Mouse (Mus musculus) hindbrain, postnatal 0 days (tissue): ENCODE measurements at regions not wholly inside any gene's neighbourhood (a gene's known extent, or its start where the extent isn't known, plus 50 kb on each side); places are given as distances from the start of the nearest gene placed in this dataset.

Source experiments
- ATAC-seq: fragments of 200-750 bp; cut with Nextera tagmentation; 2 replicates; pipeline ENCODE4 v1.8.0; 2017; ENCODE audit warnings: mild to moderate bottlenecking, moderate TSS enrichment, moderate library complexity
- DNase-seq: peaks from one replicate; pipeline ENCODE4 v3.0.0-alpha.2; 2015; ENCODE audit warnings: low spot score
- H3K27ac ChIP-seq: fragments of 300-500 bp; sonication (generic); 2 replicates; pipeline ENCODE4 v1.5.1; 2014; ENCODE audit warnings: mild to moderate bottlenecking
- H3K27me3 ChIP-seq: fragments of 300-500 bp; sonication (generic); 2 replicates; pipeline ENCODE4 v1.6.1; 2014; ENCODE audit warnings: low read length, mixed read lengths; ENCODE audit not compliant: insufficient read depth
- H3K36me3 ChIP-seq: fragments of 300-500 bp; sonication (generic); 2 replicates; pipeline ENCODE4 v1.6.1; 2014; ENCODE audit warnings: low read length, mixed read lengths; ENCODE audit not compliant: insufficient read depth
- H3K4me1 ChIP-seq: fragments of 300-500 bp; sonication (generic); 2 replicates; pipeline ENCODE4 v1.6.1; 2014; ENCODE audit warnings: antibody characterized with exemption, low read length, mixed read lengths; ENCODE audit not compliant: insufficient read depth
- H3K4me2 ChIP-seq: fragments of 300-500 bp; sonication (generic); 2 replicates; pipeline ENCODE4 v1.6.1; 2014; ENCODE audit warnings: low read depth, mild to moderate bottlenecking, low read length, moderate library complexity, mixed read lengths
- H3K4me3 ChIP-seq: fragments of 300-500 bp; sonication (generic); 2 replicates; pipeline ENCODE4 v1.5.1; 2014; ENCODE audit warnings: low read length
- H3K9ac ChIP-seq: fragments of 300-500 bp; sonication (generic); replicated peaks from 2 replicates; pipeline ENCODE4 v1.6.1; 2014; ENCODE audit warnings: mild to moderate bottlenecking, low read length, moderate library complexity, mixed read lengths
- H3K9me3 ChIP-seq: fragments of 300-500 bp; sonication (generic); 2 replicates; pipeline ENCODE4 v1.6.1; 2016; ENCODE audit warnings: low read length, mixed read lengths
- CTCF ChIP-seq: IDR thresholded peaks from 2 replicates; pipeline ENCODE4 v1.5.1; 2016; ENCODE audit warnings: antibody characterized with exemption, control low read depth, low read depth
- WGBS: fragments of 180-500 bp; shearing (Covaris S2); extraction: QIAGEN DNeasy Blood & Tissue Kit; methylation state at CpG from one replicate; pipeline ENCODE4 v1.1.7; 2014; 5-methylcytosine and 5-hydroxymethylcytosine counted together

DNA sequence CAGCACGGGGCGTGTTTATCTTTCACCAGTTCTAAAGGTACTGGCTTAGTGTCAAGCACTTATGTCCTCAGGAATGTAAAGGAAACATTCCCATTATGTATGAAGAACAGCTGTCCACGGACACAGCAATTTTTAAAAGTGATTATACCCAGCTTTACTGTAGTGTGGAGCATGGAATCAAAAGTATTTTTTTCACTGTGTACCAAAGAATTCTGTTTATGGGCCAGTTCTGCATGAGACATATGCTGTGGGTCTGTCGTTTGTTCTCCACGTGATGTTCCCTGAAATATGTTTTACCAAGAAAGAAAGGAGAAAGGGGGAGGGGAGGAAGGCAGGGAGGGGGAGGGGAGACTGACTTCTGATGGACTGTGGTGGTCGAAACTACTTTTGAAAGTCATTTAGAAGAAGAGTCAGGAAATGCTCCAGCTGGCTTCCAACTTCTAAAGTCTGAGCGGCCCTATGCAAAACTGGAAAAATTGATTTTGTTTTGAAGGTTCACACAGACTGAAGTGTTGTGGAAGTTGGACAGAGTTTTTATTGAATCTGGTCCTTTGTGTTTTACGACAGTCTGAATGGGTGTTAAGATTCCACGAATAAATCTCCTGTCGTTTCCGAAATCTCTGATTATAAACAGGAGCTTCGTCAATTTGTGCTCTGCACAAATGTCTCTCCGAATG, 80.9 kb upstream of the Zeb2 start:
- Histone ChIP-seq H3K27me3 (no peaks in the 10 kb centered on the region), H3K9me3 (no peaks in the 10 kb centered on the region), H3K36me3 (no peaks in the 10 kb centered on the region), H3K9ac (no peak overlapping the region), H3K4me1 (no peaks in the 10 kb centered on the region), H3K4me3 (no peak overlapping the region), H3K4me2 (no peak overlapping the region), H3K27ac (no peak overlapping the region)
- WGBS: 74% methylated on average over 13 of the region's 13 CpGs
- ATAC-seq (no peak), DNase-seq (no peak)
- TF ChIP-seq CTCF: no peak

DNA sequence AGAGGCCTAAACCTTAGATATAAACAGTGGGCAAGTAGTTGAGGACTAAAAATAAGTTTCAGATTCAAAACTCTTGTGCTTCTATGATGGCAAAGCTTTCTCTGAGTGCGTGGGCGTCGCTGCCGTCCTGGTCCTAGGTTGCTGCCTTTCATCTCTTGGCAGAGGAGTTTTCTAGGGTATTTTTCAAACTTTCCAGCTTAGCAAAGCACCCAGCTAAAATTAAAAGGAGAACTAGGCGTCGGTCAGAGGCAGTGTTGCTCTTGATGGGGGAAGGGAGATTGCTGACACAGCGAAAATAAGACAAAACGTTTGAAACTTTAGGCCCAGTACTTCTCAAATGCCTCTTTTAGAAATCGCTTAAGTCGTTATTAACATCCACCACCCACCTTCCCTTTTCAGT, 80.1 kb upstream of the Zeb2 start:
- WGBS: 81% methylated on average over 10 of the region's 10 CpGs
- H3K4me1 ChIP-seq: no peaks in the 10 kb centered on the region
- no peaks in the 10 kb centered on the region for H3K27me3 ChIP-seq
- TF ChIP-seq CTCF: no peak
- ATAC-seq (no peak), DNase-seq (no peak)
- no peak overlapping the region for H3K4me3 ChIP-seq
- H3K9me3 ChIP-seq: no peaks in the 10 kb centered on the region
- no peak overlapping the region for H3K9ac ChIP-seq
- no peak overlapping the region for H3K4me2 ChIP-seq
- H3K36me3 ChIP-seq: no peaks in the 10 kb centered on the region
- H3K27ac ChIP-seq: no peak overlapping the region

GRCm38 (mm10) chr2:45196511-45196910, 79.3 kb upstream of the Zeb2 start:
- no peaks in the 10 kb centered on the region for H3K4me1 ChIP-seq

GRCm38 (mm10) chr2:45194335-45194734, 77.1 kb upstream of the Zeb2 start:
- no peak for ATAC-seq
- TF ChIP-seq CTCF: no peak
- H3K27ac ChIP-seq: no peak overlapping the region
- H3K36me3 ChIP-seq: no peaks in the 10 kb centered on the region
- H3K4me1 ChIP-seq: no peaks in the 10 kb centered on the region
- H3K27me3 ChIP-seq: no peaks in the 10 kb centered on the region
- H3K9me3 ChIP-seq: no peaks in the 10 kb centered on the region
- WGBS: 68% methylated on average over 7 of the region's 7 CpGs
- no peak overlapping the region for H3K4me2 ChIP-seq
- no peak for DNase-seq
- H3K4me3 ChIP-seq: no peak overlapping the region
- no peak overlapping the region for H3K9ac ChIP-seq

More at GRCm38 (mm10) chr2:45196511-45196910, 79.3 kb upstream of the Zeb2 start:
- Histone ChIP-seq H3K9me3 (no peaks in the 10 kb centered on the region), H3K27me3 (no peaks in the 10 kb centered on the region), H3K9ac (no peak overlapping the region), H3K27ac (no peak overlapping the region), H3K4me2 (no peak overlapping the region), H3K36me3 (no peaks in the 10 kb centered on the region), H3K4me3 (no peak overlapping the region)
- ATAC-seq: no peak
- no peak for TF ChIP-seq CTCF
- no peak for DNase-seq
- WGBS: 95% methylated on average over 4 of the region's 4 CpGs

DNA sequence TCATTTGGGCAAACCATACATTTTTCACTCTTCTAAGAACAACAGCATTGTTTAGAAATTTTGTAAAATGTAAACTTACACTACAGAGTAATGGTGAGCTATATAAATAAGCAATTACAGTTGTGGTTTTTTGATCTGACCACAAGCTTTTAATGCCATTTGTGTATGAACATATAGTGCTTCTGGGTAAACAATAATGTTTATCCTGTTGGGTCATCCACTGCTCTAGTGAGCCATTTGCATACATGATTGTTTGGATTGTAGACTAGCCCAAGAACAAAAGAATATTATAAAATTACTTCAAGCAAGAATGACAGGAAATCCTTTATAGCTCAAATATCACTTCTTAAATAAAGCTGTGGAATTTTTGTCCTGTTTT, 68.4 kb upstream of the Zeb2 start:
- H3K4me3 ChIP-seq: no peak overlapping the region
- H3K9ac ChIP-seq: no peak overlapping the region
- ATAC-seq (no peak), DNase-seq (no peak)
- H3K27me3 ChIP-seq: no peaks in the 10 kb centered on the region
- H3K36me3 ChIP-seq: no peaks in the 10 kb centered on the region
- H3K4me1 ChIP-seq: 0 out of 2 replicates have a peak, but pooled peaks cover 5% of the 10 kb centered on the region
- H3K9me3 ChIP-seq: no peaks in the 10 kb centered on the region
- H3K27ac ChIP-seq: peak overlapping the region; percentile 34; the same call in 1 of the 2 replicates
- H3K4me2 ChIP-seq: no peak overlapping the region
- no peak for TF ChIP-seq CTCF

- no peaks in the 10 kb centered on the region for H3K36me3 ChIP-seq
- 12% methylated on average over 18 of the region's 18 CpGs for WGBS
- DNase-seq: peak; percentile 43
Measured at GRCm38 (mm10) chr2:45184704-45185620, 67.8 kb upstream of the Zeb2 start.

More at GRCm38 (mm10) chr2:45184704-45185620, 67.8 kb upstream of the Zeb2 start:
- Histone ChIP-seq H3K27ac (peak overlapping the region; percentile 34), H3K4me2 (peak overlapping the region; percentile 51), H3K9ac (0 out of 2 replicates have a peak overlapping the region, but pooled peaks have one; percentile 6), H3K4me3 (0 out of 2 replicates have a peak overlapping the region, but pooled peaks have one; percentile 6), H3K9me3 (no peaks in the 10 kb centered on the region), H3K27me3 (no peaks in the 10 kb centered on the region), H3K4me1 (0 out of 2 replicates have a peak, but pooled peaks cover 5% of the 10 kb centered on the region)
- TF ChIP-seq CTCF: no peak
- ATAC-seq: no peak
